Mouse (Mus musculus): ENCODE measurements around the gene Pitpna. TPM values are rescaled to one million over a fixed set of nuclear protein-coding genes. Genes with fewer than 3 reads are reported as not detected.
"Not testable (repeated sequence)": the region's sequence is repeated elsewhere in the genome, so short reads cannot be mapped to it uniquely, and the experiment has no call there.

Gene Pitpna
- total RNA-seq (2014; fragmentation: Nextera tagmentation) (141 and 143 TPM in 2 replicates), total RNA-seq (2017) (58.0 and 74.5 TPM in 2 replicates)

DNA sequence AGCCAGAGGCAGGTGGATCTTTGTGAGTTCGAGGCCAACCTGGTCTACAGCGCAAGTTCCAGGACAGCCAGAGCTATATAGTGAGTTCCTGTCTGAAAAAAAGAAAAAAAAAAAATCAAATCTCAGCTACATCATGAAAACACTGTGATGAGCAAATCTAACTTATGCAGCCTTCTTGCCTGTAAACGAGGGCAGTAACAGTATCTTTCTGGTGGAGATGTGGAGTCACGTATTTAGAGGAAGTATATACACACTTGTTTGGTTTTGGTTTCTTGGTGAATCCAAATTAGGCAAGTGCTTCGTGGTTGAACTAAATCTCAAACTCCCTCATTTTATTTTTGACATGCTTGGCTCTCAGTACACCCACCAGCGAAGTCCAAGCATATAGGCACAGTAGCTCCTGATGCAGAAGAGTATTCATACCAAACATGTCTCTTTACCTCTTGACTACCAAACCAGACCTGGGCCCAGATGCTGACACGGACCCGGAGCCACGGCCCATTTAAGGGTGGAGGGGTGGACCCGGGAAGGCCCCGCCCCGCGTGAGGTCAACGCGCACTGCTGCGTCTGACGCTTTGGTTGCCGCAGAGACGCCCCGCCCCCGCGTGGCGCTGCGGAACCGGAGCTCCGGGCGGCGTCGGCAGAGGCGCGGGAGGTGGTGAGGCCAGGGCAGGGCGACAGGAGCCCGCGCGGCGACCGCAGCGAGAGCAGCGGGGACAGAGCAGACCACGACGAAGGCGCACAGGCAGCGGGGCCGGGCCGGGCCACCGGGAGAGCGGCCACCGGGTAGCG, at the start of gene Pitpna:
Gene Pitpna (plus strand): TSS at position 605 of the 792 bp plus-strand sequence.
- ATAC-seq (replicated peaks; ENCODE audit: poor library complexity, severe bottlenecking) = peak; percentile 83

DNA sequence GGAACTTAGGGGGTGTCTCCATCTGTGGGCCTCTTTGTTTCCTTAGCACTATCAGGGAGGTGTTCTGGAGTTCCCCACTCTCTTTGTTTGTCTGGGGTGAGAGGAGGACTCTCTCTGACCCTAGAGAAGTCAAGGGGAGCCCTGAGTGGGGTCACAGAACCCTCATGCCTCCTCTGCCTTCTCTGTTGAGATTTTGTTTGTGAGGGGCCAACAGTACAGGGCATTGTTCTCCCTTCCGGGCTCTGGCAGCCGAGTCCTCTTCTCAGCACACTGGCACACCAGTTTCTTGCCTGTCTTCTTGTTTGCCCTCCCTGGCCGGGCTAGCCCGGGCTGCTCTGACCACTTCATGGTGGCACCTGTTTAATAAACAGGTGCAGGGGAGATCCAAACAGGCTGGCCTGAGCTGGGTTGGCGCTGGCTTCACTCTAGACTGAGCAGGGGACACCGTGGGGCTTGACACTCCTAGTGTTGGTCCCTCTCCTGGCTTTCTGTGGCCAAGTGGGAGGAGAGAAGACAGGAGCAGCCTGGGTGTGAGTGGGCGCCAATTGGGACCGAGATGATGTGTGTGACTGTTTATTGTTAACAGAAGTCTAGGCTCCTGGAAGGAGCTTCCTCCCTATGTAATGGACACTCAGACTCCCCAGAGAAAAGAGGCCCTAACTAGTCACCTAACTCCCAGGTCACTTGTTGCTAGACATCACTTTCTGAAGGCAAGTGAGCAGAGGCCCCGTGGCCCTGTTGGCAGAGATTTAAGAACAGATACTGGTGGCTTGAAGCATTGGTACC, 49.5 kb upstream of the Pitpna start:
- ATAC-seq (replicated peaks; ENCODE audit: poor library complexity, severe bottlenecking) = no peak

DNA sequence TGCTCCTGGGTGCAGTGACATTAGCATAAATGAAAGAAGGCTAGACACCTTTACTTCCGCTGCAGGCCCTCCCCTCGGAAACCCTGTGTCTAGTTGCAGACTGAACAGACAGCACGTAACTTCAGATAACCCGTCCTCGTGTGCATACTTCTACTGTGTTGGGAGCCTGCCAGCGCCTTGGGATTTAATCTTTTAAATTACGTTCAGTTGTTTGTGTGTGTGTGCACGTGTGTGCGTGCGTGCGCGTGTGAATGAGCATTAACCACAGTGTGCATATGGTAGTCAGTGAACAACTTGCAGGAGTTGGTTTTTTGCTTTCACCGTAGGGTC, 49.0 kb upstream of the Pitpna start:
- no peak for ATAC-seq (replicated peaks; ENCODE audit: poor library complexity, severe bottlenecking)

DNA sequence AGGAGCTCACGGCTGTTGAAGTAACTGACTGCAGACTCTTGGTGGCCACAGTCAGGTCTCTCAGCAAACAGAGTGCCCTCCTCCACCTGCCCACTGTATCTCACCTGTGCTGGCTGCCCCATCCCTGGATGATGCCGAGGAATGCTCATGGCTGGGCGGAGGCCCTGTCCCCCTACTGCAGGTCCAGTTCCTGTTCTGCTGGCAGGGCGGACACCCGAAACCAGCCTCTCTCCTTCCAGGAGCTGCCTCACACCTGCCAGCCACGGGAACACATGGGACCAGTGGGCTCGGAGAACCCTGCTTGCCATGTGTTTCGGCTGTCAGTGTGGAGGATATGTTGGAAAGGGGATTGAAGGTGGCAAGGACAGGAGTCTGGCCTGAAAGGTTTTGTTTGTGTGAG, 47.7 kb upstream of the Pitpna start:
- no peak for ATAC-seq (replicated peaks; ENCODE audit: poor library complexity, severe bottlenecking)

DNA sequence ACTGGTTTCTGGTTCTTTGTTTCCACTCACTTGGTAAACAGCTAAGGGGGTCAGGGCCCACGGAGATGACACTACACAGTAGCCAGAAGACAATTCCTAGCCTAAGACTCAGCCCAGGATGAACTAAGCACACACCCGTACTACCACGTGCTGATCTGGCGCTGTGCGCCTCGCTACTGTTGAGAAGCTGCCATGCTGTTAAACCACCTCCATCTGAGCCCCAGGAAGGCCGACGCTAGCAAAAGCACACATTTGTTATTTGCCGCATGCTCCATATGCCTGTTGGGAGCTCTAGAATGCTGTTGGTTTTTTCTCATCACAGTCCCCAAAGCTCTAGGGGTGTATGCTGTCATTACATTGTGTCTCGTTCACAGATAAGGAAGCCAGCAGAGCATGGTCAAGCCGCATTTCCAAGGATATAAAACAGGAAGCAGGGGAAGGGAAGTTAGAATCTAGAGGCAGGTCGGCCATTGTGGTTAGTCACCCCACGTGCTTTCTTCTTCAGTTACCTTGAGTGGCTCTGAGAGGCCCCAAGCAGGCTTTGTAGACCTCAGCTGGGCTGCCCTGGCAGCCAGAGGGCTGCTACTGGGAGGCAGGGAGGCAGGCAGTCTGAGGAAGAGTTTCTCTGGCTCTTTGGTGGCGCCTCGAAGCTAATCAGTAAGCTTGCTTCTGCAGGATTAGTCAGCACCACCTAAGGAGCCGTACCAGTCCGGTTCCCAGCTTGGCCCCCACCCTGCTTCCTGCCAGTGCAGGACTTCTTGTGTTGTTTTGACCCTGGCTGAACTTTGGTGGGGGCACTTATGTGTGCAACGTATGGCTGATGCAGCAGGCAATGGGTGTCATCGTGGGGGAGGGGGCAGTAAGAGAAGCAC, 47.0 kb upstream of the Pitpna start:
- peak; percentile 87 for ATAC-seq (replicated peaks; ENCODE audit: poor library complexity, severe bottlenecking)

DNA sequence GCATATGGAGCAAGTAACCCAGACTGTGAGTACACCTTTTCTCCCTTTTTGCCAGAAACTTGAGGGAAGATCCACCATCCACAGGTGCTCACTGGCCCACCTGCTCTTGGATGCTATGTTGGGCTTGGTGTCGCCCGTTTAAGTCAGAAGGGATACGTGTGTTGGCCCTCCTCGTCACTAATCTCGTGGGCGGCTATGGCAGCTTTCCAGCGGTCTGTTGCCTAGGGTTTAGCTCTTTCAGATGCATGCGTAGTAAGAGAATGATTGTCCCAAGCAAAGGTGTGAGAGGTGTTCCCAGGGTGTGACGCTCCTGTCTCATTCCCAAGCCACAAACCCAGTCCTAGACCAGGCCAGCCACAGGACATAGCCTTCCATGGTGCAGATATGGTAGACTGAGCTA, 43.2 kb upstream of the Pitpna start:
- ATAC-seq (replicated peaks; ENCODE audit: poor library complexity, severe bottlenecking) = no peak

DNA sequence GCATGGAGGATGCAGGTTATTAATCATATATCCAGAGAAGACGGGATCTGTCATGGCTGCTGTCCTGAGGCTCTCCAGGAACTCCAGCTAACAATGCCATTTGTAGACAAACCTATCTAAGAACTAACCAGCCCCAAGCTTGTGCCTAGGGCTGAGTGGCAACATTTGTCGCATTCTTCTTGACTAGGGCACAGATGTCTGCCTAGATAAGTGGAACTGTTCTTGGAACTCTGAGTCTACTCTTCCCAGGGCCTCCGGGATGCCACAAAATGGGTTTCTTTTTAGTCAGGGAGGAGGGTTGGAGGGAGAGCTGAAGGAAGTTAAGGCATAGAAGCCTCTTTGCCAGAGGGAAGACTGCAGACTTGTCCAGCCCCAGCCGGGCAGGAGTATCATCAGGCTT, 41.8 kb upstream of the Pitpna start:
- ATAC-seq (replicated peaks; ENCODE audit: poor library complexity, severe bottlenecking) = no peak

DNA sequence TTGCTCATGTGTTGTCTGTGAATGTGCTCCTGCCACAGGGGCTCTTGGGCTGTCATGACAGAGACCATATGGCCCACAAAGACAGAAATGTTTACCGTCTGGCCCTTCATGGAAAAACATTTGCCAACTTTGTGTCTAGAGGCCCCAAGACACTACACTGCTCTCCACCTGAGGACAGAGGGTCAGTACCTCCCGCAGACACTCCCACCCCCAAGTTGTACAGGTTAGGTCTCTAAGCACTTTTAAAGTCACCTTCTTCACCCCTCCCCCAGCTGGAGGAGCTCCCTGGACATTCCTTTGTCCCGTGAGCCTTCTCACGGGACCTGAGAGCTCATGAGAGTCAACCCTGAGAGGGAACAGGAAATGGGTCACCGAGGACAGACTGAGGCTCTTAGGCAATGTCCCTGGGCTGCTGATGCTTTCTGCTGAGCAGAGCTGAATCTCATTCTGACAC, 38.2 kb upstream of the Pitpna start:
- ATAC-seq (replicated peaks; ENCODE audit: poor library complexity, severe bottlenecking) = peak; percentile 94

DNA sequence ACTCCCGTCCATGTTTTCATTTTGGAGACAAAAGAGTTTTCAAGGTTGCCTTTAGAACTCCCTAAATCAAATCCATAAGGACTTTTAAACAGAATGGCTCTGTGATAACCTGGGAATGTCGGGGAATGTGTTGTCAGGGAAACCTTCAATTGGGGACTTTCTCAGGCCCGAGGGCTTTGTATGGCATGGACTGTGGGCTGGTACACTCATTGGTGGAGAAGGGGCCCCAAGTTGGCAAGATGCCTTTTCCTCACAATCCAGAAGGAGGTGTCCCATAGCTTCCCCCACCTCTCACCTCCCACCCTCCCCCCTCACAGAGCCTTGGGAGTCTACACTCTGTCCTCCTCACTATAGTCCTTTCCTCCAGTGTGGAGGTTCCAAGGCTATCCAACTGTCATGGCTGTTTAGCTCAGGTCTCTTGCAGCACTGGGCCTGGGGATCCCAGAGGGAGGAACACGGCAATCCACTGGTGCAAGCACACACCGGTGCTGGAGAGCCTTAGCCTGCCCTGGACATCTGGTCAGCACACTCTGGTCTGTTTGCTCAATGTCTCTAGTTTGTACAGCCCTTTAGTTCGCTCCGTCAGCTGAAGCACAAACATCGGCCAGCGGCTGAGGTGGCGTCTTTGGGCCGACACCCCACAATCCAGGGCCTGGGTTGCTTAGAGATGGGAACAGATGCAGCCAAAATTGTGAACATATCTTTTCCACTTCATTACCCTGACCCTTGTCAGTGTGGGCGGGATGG, 37.5 kb upstream of the Pitpna start:
- ATAC-seq (replicated peaks; ENCODE audit: poor library complexity, severe bottlenecking) = no peak

DNA sequence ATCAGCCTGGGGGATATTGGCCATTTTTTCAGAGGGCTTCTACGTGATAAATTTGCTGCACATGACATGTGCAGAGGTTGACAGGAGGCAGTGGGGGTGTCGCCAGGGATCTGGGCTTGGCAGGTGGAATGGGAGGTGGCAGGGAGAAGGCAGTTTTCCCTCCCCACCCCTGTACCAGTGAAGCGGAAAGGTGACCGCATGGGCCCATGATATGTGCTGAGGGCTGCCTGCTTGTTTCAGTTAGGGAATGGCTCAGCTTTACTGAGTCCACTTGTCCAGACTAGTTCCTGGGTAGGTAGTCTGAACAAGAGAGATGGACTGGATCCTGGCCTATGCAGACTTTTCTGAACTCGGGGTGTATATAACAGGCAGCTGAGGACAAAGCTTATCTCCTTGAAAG, 36.6 kb upstream of the Pitpna start:
- ATAC-seq (replicated peaks; ENCODE audit: poor library complexity, severe bottlenecking) = no peak

DNA sequence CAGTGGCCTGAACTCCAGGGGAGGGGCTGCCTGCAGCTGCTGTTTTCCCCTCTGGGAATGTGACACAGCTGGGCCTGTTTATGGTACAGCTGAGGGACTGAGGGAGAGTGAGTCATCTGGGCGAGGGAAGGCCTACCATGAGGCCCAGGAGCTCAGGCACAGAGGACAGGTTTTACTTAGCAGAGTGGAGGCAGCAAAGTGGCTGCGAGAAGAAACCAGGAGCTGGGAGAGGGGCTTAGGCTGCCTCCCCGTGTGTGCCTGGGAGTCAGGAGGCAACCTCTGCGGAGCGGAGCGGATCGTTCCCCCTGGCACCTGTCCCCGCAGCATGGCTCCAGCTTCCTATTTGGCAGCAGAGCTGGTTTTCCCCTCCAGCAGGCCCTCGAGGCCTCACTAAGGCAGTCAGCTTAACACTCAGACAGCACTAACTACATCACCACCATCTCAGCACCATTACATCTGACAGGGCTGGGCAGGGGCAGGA, 35.9 kb upstream of the Pitpna start:
- no peak for ATAC-seq (replicated peaks; ENCODE audit: poor library complexity, severe bottlenecking)

DNA sequence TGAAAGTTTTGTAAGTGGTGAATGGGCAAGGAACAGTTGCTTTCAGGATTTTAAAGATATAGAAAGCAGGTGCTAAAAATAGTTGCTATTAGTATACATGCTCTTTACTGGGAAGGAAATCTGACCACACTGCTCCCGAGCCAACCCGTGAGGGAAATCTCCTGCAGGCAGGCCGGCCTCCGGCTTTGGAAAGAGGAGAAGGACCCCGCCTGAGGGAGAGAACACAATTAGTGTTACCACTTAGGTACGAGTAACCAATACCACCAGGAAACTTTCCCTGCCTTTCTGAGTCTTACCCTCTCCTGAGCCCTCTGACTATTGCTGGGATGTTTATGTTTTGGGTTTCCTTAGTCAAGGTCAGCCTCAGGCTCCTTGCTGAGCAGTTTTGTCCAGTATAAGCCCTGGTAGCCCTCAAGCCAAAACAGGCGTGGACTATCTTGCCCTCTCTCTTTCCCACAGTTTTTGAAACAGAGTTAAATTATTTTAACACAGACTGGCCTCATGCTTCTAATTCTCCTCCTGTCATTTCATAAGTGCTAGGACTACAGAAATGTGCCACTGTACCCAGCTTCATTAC, 34.9 kb upstream of the Pitpna start:
- no peak for ATAC-seq (replicated peaks; ENCODE audit: poor library complexity, severe bottlenecking)

DNA sequence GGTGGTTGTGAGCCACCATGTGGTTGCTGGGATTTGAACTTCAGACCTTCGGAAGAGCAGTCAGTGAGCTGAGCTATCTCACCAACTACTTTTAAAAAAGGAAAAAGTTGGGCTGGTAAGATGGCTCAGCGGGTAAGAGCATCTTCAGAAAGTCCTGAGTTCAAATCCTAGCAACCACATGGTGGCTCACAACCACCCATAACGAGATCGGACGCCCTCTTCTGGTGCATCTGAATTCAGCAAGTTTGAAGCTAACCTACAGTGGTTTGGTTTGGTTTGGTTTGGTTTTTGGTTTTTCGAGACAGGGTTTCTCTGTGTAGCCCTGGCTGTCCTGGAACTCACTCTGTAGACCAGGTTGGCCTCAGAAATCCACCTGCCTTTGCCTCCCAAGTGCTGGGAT, 31.9 kb upstream of the Pitpna start:
- ATAC-seq (replicated peaks; ENCODE audit: poor library complexity, severe bottlenecking) = not testable (repeated sequence)

DNA sequence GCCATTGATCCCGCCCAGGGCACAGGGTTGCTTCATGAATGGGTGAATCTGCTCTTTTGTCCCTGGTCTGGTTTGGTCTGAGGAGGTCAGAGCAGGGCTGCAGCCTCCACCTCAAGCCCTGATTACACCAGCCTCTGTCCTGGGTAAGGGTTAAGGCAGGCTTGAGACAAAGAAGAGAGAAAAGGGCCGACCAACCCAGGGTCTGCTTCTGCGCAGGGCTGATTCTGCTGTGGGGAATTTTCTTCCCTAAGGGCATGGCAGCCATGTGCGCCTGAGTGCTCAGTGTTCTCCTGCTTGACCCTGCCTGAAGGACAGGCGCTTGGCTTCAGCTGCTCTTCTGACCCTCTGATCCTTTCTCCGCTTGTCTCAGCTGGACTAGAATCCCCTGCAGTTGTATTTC, 30.8 kb upstream of the Pitpna start:
- ATAC-seq (replicated peaks; ENCODE audit: poor library complexity, severe bottlenecking) = no peak

DNA sequence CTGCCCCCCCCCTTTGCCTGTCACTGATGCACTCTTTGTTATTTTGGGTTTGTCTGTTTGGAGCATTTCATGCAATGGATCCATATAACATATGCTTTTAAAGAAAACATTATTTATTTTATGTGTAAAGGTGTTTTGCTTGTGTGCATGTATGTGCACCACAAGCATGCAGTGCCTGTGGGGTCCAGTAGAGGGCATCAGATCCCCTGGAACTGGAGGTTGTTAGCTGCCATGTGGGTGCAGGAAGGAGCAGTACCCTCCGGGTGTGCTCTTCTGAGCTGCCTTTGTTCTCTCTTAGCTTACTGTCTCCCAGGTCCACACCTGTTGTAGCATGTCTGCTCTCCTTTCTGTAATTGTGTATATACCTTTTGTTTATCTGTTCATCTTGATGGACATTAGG, 29.8 kb upstream of the Pitpna start:
- ATAC-seq (replicated peaks; ENCODE audit: poor library complexity, severe bottlenecking) = no peak

DNA sequence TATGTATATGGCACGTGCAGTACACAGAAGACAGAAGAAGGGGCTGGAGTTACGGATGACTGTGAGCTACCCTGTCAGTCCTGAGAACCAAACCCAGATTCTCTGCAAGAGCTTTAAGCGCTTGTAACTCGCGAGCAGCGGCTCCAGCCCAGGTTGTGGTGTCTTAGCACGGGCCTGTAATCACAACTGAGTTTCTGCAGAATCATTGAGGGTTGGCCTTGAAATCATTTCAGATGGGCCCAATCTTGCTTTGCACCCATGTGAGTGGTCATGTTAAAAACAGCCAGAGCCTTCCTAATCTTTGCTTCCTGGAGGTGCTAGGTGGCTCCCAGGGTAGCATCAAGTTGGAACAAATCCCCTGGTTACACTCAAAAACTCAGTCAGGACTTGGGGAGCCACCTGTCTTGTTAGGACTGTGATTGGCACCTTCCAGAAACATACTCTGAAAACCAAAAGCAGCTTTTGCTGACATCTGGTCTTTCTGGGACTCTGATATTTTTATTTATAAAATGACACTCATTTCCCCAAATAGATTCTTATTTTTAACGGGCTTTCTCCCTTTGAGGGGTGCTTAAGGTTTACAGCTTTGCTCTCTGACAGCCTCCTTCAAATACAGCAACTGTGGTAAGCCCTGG, 27.9 kb upstream of the Pitpna start:
- ATAC-seq (replicated peaks; ENCODE audit: poor library complexity, severe bottlenecking) = no peak

DNA sequence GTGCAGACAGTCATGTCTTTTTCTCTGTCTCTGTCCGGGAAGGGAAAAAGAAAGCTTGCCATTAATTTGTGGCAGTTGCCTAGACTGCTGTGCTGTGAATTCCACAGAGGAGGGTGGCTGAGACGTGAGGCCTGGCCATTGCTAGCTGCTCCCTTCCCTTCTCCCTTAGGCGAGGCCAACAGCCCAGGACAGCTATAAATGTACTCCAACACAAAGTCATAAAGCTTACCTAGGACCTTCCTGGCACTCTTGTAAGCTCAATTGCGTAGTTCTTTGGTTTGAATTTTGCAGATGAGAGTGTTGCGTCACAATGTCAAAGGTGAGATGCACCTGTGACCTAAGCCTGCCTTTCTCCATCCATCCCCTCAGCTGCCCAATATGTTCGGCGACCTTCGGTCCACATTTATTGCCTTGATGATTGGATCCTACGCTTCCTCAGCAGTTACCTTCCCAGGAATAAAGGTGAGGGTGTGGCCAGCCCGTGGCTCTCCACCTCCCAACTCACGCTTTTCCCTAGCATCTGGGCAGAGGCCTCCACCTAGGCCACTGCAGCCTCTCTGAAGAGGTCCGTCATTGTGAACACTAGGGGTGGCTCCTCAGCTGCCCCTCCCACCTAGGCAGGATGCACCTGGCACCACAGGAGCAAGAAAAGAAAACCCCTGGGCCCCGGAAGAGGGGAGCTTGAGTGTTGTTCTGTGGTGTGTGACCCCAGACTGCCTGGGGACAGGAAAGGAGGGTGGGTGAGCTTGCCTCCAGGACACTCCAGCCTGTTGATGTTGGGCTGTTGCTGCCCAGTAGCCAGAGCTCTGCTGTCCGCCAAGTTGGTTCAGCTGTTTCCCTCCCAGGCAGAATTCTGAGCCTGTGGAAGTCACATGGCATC, 27.1 kb upstream of the Pitpna start:
- peak; percentile 36 for ATAC-seq (replicated peaks; ENCODE audit: poor library complexity, severe bottlenecking)

DNA sequence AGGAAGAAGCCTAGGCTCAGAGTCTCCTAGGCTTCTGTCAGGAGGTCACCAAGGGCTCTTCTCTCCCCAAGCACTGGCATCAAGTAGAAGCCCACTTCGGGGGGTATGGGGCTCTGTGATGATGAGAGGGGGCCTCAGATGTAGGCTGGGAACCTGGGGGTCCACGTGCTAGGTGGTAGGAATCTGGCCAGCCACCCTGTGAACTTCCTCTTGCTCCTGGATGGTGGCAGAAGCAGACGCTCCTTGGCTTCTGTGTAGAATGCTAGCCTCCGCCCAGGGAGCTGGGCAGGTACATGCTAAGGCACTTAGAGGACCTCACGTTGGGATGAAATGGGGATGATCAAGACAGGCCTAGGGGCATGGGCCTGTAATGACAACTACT, 26.5 kb upstream of the Pitpna start:
- ATAC-seq (replicated peaks; ENCODE audit: poor library complexity, severe bottlenecking) = no peak
